Mouse (Mus musculus): Measurements from ENCODE around the gene Prr12. TPM values are rescaled to one million over a fixed set of nuclear protein-coding genes. Genes with fewer than 3 reads are reported as not detected.
A peak's percentile ranks its signal among the peaks of the same experiment; 100 is the strongest.
"Not testable (repeated sequence)": the region's sequence is repeated elsewhere in the genome, so short reads cannot be mapped to it uniquely, and the experiment has no call there.

Prr12 gene
- polyA plus RNA-seq (2012; rRNA removed) = 20.5 and 22.4 TPM in 2 replicates

DNA sequence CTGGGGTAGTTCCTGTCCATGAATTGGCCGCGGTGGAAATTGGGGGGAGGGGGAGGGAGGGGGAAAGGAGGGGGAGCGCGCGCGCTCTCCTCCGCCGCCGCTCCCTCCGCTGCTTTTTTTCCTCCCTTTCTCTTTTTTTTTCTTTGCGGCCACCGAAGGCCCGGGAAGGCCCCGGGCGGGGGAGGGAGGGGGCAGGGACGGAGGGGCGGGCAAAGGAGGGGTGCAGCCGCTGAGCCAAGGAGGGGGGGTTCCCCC is at the start of gene Prr12:
TSS of gene Prr12 (minus strand) at position 20 of the 255 bp plus-strand sequence.
- no peak for DNase-seq (ENCODE audit: extremely low spot score in 1 of 2, low spot score in 1 of 2)

DNA sequence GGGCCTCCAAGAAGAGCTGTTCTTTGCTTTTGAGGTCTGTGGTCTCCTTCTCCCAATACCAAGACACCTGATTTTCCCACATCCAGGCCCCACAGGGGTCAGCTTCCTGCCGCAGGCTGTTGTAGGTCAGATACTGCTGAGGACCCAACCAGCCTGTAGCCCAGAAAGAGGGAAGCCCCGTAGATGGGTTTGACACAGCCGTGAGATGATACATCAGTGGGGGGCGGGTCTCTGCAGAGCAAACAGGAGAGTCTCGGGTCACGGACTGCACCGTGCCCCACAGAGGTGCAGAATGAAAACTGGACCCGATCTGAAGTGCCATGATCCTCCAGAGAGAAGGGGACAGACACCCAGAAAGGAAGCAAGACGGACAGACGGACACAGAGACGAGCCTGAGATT is 49.8 kb upstream of the Prr12 start:
- DNase-seq (ENCODE audit: extremely low spot score in 1 of 2, low spot score in 1 of 2) = no peak

DNA sequence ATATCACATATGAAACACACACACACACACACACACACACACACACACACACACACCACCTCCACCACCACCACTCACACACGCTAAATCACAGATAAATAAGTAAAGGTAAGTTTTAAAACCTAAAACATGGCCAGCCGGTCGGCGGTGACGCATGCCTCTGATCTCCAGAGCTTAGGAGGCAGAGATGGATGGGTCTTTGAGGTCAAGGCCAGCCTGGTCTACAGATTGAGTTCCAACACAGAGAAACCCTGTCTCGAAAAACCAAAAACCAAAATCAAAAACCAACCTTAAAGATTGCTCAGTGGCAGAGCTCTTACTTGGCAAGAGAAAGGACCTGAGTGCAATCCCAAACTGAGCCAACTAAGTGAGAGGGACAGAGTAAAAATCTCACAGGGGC is 47.4 kb upstream of the Prr12 start:
- no peak for DNase-seq (ENCODE audit: extremely low spot score in 1 of 2, low spot score in 1 of 2)

DNA sequence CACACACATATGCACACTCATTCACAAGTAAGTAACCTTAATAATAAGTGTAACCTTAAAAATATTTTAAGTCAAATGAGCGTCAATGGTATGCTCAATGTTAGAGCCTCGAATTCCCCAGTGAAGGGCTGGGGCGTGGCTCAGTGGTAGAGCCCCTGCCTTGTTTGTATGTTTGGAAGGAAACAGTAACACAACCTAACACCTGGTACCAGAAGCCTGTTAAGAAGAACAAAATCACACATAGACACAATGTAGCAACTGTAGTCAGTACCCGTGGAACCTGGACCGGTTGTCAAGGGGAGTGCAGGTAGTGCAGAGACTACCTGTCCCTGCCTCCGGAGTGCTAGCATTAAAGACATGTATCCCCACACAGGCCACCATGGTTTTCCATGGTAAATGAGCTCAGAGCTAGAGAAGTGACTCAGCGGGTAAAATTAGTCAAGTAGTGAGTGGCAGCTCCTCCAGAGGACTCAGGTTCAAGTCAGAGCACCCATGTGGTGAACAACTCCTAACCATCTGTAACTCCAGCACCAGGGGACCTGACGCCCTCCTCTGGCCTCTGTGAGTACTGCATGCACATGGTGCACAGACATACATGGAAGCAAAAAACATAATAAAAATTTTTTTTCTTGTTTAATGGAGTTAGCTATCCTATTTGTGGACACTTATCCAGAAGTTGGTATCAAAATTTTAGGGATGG is 46.0 kb upstream of the Prr12 start:
- no peak for DNase-seq (ENCODE audit: extremely low spot score in 1 of 2, low spot score in 1 of 2)

DNA sequence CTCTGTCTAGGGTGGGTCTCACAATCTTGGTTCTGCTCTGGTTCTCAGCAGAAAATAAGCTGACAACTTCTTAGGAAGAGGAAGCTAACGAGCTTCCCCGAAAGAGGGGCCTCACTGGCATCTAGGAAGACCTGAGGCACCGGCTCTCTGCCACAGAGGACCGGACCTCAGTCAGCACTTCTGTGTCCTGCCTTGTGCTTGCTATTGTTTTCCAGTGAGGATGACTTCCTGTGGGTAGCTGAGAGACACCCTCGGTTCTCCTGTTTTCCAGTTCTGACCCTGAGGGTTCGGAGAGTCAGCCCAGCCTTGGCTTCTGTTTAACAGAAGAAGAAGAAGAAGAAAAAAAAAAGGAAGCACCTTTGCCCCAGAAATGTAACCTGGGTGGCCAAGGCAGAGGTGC is 44.8 kb upstream of the Prr12 start:
- DNase-seq (ENCODE audit: extremely low spot score in 1 of 2, low spot score in 1 of 2) = no peak

DNA sequence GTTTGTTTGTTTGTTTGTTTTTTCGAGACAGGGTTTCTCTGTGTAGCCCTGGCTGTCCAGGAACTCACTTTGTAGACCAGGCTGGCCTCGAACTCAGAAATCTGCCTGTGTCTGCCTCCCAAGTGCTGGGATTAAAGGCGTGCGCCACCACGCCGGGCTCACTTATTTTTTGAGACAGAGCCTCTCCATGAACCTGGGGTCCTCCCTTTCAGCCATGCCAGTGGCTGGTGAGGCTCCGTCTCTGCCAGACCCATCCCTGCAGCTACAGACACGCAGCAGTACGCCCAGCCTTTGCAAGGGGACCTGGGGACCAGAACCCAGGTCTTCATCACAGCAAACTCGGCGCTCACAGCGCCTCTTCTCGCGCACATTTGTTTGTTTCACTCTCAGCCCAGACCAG is 43.3 kb upstream of the Prr12 start:
- not testable (repeated sequence) for DNase-seq (ENCODE audit: extremely low spot score in 1 of 2, low spot score in 1 of 2)

DNA sequence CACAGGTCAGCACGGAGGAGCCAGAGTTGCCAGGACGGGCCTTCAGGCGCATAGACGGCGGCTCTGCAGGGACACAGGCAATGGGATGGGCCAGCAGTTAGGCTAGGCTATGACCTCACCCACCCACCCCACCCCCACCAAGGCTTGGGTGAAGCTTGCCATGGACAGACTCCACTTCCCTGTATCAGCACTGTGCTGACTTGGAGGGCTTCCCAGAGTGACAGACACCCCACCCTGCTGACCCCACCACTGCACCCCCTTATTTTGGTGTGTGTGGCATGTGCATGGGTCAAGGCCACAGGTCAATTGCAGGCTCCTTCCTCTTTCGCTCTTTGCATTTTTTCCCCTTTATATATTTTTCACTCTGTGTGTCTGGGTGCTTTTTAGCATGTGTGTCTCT is 42.7 kb upstream of the Prr12 start:
- no peak for DNase-seq (ENCODE audit: extremely low spot score in 1 of 2, low spot score in 1 of 2)

DNA sequence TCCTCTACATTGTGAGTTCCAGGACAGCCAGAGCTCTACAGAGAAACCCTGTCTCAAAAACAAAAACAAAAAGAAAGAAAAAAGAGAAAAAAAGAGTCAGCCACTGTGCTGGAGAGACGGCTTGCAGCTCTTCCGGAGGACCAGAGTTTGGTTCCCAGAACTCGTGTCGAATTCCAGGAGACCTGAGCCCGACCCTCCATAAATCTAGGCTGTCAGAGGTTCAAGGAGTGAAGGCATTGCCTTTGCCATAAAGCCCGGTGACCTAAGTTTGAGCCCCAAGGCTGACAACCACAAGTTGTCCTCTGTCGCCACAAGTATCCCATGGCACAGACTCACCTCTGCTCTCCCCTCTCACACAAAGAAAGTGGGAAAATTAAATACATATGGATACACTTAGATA is 41.4 kb upstream of the Prr12 start:
- DNase-seq (ENCODE audit: extremely low spot score in 1 of 2, low spot score in 1 of 2) = no peak

DNA sequence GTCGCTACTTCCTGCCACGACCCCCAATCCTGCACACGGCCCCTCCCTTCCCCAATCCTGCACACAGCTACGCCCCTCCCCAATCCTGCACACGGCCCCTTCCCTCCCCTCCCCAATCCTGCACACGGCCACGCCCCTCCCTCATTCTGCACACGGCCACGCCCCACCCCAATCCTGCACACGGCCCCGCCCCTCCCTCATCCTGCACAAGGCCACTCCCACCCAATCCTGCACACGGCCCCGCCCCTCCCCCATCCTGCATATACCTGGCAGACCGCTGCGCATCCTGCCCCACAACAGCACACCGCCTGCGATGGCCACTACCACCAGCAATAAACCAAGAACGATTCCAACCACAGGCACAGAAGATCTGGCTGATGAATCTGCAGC is 40.8 kb upstream of the Prr12 start:
- no peak for DNase-seq (ENCODE audit: extremely low spot score in 1 of 2, low spot score in 1 of 2)

DNA sequence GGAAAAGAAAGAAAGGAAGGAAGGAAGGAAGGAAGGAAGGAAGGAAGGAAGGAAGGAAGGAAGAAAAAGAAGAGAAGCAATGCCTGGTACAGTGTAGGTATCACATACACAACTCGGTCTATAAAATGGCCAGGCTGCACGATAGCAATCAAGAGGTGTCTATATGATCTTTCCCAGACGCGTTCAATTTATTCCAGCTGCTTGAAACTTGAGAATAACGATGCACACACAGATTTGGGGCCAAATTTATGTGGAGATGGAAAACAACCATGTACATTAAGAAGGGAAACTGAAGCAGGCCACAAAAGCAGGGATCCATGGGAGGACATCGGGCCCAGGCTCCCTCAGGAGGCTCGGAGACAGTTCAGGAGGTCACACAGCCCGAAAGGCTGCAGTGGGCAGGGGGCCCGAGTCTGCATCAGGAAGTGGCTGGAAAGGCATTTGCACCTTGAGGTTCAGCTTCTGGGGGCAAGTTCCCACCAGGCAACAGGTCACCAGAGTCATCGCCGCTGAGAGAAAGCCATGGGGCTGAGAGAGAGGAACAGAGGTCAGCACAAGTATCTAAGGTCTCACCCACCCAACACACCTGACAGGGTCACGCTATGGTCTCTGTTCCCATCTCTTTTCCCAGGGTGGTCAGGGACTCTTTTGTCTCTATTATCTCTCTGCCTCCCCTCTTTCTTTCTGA is 40.3 kb upstream of the Prr12 start:
- DNase-seq (ENCODE audit: extremely low spot score in 1 of 2, low spot score in 1 of 2) = no peak

DNA sequence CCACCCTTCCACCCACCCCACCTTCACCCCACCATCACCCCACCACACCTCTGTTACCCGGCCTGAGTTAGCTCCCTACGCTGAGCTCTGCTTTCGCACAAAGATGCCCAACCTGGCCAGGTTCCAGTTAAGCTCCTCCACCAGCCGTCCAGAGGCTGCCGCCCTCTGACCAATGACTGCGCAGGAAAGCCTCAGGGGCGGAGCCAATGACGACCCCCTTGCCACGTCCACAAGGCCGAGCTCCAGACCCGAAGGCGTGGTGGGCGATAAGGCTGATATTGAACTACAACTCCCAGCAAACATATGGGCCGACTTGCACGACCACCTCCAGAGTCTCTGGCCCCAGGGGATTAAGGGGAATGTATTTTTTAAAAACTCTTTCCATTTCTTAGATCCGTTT is 39.4 kb upstream of the Prr12 start, which contains the start of gene Rcn3:
TSS of gene Rcn3 (minus strand) at position 174 of the 400 bp plus-strand sequence.
- DNase-seq (ENCODE audit: extremely low spot score in 1 of 2, low spot score in 1 of 2) = peak in 1 of 2 experiments; percentile 27

DNA sequence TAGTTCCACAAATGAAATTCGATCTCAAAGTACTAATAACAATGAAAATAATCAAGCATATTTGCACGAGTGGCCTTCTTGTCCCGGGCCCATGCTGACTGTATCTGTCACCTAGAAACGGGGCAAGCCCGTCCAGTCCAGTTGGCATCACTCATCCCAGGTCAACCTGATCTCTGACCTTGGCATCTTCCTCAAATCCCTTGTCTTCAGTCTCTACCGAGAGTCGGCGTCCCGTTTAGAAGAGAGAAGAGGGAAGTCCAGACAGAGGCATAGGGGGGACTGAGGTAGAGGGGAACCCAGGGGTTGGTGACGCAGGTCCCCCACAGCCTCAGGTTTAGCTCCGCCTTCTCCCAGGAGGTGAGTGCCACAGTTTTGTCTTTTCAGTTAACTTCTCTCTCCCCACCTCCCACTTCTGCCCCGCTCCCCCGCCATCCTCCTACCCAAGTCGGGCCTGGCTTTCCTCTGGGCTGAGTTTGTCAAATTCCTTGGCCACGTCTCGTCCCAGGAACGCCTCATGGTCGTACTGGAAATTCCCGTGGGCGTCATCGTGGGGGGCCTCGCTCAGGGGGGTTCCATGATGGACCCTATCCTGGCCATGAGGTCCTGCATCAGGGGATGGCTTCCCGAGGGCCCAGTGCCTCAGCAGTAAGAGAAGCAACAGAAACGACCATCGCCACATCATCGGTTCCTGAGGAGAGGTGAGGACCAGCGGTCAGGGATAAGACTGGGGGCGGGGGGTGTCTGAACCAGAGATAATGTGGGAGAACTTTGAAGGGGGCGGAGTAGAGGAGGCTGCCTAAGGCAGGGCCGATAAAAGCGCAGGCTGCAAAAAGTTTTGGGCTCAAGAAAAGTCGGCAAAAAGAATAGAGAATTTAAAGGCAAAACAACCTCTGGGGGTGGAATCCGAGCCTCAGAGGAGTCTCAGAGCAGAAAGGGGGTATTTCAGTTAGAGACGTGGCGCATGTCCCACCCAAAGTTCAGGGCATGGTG is 38.6 kb upstream of the Prr12 start:
- DNase-seq (ENCODE audit: extremely low spot score in 1 of 2, low spot score in 1 of 2) = no peak

DNA sequence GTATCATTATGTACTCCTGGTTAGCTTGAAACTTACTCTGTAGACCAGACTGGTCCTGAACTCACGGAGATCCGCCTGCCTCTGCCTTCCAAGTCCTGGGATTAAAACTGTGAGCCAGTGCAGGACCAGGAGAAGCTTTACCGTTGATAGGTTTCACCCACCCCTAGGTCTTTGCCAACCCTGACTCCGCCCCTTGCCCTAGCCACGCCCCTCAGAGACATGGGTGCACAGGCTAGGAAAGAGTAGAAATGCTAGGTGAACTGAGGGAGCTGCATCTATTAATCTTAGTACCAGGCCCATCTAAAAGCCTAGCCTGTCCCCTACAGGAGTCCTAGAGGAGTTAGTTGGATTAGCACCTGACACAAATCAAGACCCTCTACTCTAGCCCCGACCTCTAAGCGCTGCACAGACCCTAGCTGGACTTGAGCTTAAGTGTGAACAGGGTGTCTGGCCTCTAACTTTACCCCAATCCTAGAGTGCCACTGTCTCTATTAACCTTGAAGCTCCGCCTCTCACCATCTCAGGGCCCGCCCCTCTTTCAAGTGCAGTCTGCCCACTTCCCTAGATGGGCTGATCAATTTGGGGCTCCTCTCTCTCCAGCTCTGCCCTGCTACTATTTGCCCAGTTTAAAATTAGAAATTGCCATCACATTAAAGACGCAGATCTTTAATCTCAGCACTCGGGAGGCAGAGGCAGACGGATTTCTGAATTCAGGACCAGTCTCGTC is 37.7 kb upstream of the Prr12 start:
- no peak for DNase-seq (ENCODE audit: extremely low spot score in 1 of 2, low spot score in 1 of 2)

DNA sequence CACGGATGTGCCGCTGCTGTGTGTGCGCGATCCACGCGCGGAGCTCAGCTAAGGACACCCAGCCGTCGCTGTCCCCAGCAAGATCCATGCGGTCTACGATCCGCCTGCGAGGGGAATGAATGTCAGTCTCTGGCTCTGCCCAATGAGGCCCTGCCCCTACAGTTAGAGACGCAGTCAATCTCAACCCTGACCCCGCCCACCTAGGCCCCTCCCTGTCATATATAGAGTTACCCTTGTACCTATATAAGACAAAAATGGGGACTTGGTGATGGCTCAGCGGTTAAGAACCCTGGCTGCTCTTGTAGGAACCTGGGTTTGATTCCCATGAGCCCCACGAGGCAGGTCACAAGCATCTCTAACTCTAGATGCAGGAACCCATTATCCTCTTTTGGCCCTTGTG is 35.9 kb upstream of the Prr12 start:
- no peak for DNase-seq (ENCODE audit: extremely low spot score in 1 of 2, low spot score in 1 of 2)

DNA sequence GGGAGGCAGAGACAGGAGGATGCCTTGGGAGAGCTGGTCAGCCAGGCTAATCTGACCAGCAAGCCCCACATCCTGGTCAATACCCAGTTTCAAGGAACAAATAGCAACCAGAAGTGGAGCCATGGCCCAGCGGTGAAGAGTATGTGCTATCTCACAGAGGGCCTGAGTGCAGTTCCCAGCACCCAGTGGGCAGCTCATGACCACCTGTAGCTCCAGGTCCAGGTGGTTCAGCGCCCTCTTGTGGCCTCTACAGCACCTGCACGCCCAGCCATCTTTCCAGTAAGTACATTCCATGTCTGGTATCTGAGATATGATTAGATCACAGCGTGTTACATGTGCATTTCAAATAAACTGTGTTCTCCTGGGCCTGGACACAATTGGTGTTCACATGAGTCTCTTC is 33.4 kb upstream of the Prr12 start:
- DNase-seq (ENCODE audit: extremely low spot score in 1 of 2, low spot score in 1 of 2) = no peak

DNA sequence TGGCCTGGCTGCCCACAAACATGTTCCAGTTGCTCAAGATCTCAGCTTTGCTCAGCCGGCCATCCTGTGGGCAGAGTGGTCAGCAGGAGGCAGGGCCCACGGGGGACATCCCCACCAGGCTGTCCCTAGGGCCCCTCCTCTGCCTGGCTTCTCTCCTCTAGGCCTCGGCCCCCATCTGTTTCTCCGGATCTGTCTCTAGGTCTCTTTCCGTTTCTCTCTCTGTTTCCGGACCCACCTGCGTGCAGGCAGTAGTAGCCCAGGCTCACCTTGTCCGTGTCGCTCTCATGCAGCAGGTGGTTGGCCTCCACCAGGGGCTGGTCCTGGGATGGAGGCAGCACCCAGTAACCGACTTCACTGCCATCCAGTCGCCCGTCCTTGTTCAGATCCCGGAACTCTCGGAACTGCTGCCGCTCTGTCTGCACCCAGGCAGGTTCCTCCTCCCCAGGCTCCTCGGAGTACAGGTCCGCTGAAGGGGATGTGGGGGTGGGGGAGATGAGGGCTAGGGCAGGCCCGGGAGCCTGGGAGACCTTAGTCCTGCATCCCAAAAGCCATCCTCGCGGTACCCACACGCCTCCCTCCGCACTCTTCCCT is 30.7 kb upstream of the Prr12 start:
- DNase-seq (ENCODE audit: extremely low spot score in 1 of 2, low spot score in 1 of 2) = no peak

DNA sequence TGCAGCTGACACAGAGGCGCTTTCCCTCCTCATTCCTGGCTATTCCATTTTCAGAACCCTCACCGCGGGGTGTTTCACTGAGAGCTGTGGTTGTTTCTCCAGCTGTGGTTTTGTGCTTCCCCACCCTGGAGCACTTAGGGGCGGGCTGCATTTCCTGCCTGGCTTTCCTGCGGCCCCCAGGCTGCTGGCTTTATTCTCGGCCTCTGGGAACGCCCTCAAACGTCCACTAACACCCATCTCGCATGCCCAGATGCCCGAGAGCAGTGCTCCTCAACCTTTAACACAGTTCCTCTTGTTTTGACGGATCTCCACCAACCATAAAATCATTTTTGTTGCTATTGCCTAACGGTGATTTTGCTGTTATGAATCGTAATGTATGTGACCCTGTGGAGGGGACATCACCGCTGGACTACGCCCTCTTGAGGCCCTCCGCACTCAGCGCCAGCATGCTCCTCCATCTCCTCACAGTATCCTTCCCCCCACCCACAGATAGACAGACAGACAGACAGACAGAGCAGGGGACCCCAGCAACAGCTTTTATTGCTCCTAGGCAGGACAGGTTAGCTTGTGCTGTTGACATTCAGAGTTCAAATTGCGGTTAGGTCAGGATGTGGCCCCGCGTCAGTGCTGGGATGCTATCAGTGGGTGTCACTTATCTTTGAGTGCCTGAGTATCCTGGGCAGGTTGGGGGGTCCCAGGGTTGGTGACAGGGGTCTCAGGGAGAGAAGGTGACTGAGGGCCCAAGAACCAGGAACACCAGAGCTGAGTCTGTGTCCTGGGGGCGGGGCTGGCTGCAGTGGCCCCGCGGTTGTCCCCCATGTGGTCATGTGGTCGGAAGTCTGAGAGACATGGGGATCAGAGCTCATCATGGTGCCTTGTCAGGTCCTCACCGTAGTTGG is 30.0 kb upstream of the Prr12 start:
- DNase-seq (ENCODE audit: extremely low spot score in 1 of 2, low spot score in 1 of 2) = no peak

DNA sequence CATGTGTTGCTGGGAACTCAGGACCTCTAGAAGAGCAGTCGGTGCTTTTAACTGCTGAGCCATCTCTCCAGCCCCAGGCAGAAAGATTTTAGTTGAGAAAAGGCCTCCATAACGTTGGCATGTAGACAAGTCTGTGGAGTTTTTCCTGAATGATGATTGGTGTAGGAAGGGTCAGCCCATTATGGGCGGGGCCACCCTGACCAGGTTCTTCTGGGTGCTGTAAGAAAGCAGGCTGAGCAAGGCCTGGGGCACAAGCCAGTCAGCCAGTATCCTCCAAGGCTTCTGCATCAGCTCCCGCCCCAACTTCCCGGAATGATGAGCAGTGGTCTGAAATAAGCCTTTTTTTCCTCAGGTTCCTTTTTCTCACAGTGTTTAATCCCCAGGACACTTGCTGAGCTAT is 28.3 kb upstream of the Prr12 start:
- no peak for DNase-seq (ENCODE audit: extremely low spot score in 1 of 2, low spot score in 1 of 2)

DNA sequence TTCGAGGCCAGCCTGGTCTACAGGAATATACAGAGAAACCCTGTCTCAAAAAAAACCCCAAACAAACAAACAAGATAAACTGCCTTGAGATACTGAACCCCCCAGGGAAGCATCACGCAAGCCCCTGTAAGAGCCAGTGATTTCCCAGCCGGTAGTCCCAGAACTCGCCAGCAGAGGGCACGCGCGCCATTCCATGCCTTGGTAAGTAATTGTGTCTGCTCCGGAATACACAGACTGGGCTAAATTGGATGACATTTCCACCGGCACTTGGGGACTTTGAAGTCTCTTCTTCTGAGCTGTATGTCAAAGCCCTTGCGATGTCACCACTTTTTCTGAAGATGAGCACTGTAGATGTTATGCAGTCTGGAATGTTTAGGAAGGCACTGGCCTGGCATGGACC is 27.2 kb upstream of the Prr12 start:
- peak; percentile 75 to 97 for DNase-seq (ENCODE audit: extremely low spot score in 1 of 2, low spot score in 1 of 2)

Data from frontal cortex, adult 2 months (tissue).